Mouse (Mus musculus) stomach, embryonic 14.5 days (tissue): ENCODE measurements at regions not wholly inside any gene's neighbourhood (a gene's known extent, or its start where the extent isn't known, plus 50 kb on each side); places are given as distances from the start of the nearest gene placed in this dataset.

Experiments
- ATAC-seq: fragments of 200-750 bp; cut with Nextera tagmentation; 2 replicates; pipeline ENCODE4 v1.8.0; 2017; ENCODE audit warnings: low read depth, moderate TSS enrichment; ENCODE audit not compliant: insufficient number of reproducible peaks, insufficient read depth, low FRiP score
- H3K27ac ChIP-seq: fragments of 300-500 bp; sonication (generic); 2 replicates; pipeline ENCODE4 v1.5.1; 2014; ENCODE audit warnings: mild to moderate bottlenecking, low read length, moderate library complexity, mixed read lengths
- H3K27me3 ChIP-seq: fragments of 300-500 bp; sonication (generic); 2 replicates; pipeline ENCODE4 v1.6.1; 2014; ENCODE audit warnings: low read length, control low read depth, mixed read lengths; ENCODE audit not compliant: control insufficient read depth, insufficient read depth
- H3K36me3 ChIP-seq: fragments of 300-500 bp; sonication (generic); 2 replicates; pipeline ENCODE4 v1.6.1; 2014; ENCODE audit warnings: mild to moderate bottlenecking, control low read depth, low read length, moderate library complexity, mixed read lengths; ENCODE audit not compliant: control insufficient read depth, insufficient read depth
- H3K4me1 ChIP-seq: fragments of 300-500 bp; sonication (generic); 2 replicates; pipeline ENCODE4 v1.6.1; 2014; ENCODE audit warnings: low read length, control low read depth, mixed read lengths; ENCODE audit not compliant: control insufficient read depth, insufficient read depth
- H3K4me2 ChIP-seq: fragments of 300-500 bp; sonication (generic); replicated peaks from 2 replicates; pipeline ENCODE4 v1.6.1; 2014; ENCODE audit warnings: low read depth, low read length, control low read depth
- H3K4me3 ChIP-seq: fragments of 300-500 bp; sonication (generic); 2 replicates; pipeline ENCODE4 v1.5.1; 2014; ENCODE audit warnings: low read depth, low read length, control low read depth
- H3K9ac ChIP-seq: fragments of 300-500 bp; sonication (generic); replicated peaks from 2 replicates; pipeline ENCODE4 v1.6.1; 2014; ENCODE audit warnings: low read depth, mild to moderate bottlenecking, control low read depth, low read length, moderate library complexity, mixed read lengths
- H3K9me3 ChIP-seq: fragments of 300-500 bp; sonication (generic); 2 replicates; pipeline ENCODE4 v1.6.1; 2016; ENCODE audit warnings: low read depth, low read length, control low read depth; ENCODE audit not compliant: control insufficient read depth
- WGBS: fragments of 180-500 bp; shearing (Covaris S2); extraction: QIAGEN DNeasy Blood & Tissue Kit; methylation state at CpG from one replicate; pipeline ENCODE4 v1.1.7; 2014; 5-methylcytosine and 5-hydroxymethylcytosine counted together

DNA sequence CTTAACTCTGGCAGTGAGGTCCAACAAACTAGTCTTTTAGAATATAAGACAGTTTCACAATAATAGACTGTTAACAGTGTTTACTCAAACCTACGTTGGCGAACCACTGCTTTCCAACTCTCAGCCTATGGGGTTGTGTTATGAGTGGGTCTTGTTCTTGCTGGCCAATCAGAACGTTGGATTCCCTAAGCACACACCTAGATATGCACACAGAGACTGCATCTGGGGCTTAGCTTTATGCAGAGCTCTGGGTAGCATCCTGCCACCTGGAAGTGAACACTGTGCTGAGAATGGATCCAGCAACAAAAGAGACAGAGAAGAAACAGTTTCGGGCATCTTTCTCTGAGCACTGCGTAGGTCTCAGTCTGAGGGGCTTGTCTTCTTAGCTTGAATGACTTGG is 158.0 kb upstream of the N4bp1 start:
- Histone ChIP-seq H3K9ac (no peak overlapping the region), H3K4me3 (no peak overlapping the region), H3K36me3 (no peaks in the 10 kb centered on the region), H3K4me1 (peaks cover 2% of the 10 kb centered on the region; the same call in 1 of the 2 replicates), H3K27me3 (no peaks in the 10 kb centered on the region), H3K9me3 (no peaks in the 10 kb centered on the region), H3K27ac (no peak overlapping the region), H3K4me2 (no peak overlapping the region)
- ATAC-seq = no peak
- WGBS = 75% methylated on average over 5 of the region's 5 CpGs

DNA sequence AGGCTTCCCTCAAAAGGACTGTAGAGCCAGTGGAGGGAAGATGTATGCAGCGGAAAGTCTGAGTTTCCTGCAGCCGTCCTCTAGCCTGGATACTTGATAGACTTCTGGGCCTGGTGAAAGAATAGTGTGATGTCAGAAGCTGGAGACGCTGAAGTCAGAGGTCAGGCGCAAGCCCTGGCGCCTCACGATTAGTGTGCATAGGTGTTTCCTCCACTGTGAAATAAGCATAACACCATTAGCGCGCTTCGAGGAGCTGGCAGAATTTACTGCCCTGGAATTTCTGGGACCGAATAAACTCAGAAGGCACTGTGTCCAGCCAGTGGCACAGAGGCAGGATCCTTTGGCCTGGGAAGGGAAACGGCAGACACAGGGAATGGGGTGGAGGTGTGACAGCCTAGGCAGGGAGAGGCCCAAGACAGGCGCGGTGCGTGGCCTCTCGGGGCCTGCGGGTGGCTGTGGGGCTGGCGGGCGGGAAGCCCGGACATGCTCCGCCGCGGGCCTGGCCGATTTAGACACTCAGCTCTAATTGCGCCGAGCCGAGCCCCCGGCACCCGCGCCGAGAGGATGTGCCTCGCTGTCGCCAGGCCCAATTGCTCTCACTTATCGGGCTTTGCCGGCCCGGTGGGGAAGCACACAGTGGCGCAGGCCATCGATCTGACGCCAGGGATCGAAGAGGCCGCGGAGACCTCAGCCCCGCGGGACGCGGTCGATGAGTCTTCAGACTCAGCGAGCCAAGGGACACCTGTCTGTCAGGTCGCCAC is 152.7 kb upstream of the N4bp1 start:
- H3K4me2 ChIP-seq = peak overlapping the region; percentile 79
- peaks cover 4% of the 10 kb centered on the region; the same call in 1 of the 2 replicates for H3K4me1 ChIP-seq
- peak overlapping the region; percentile 26 for H3K4me3 ChIP-seq
- peaks cover 3% of the 10 kb centered on the region; the same call in 1 of the 2 replicates for H3K27me3 ChIP-seq
- H3K36me3 ChIP-seq = no peaks in the 10 kb centered on the region
- 4% methylated on average over 48 of the region's 48 CpGs for WGBS
- peak overlapping the region; percentile 26; the same call in 1 of the 2 replicates for H3K9ac ChIP-seq
- no peaks in the 10 kb centered on the region for H3K9me3 ChIP-seq
- ATAC-seq = no peak
- no peak overlapping the region for H3K27ac ChIP-seq

DNA sequence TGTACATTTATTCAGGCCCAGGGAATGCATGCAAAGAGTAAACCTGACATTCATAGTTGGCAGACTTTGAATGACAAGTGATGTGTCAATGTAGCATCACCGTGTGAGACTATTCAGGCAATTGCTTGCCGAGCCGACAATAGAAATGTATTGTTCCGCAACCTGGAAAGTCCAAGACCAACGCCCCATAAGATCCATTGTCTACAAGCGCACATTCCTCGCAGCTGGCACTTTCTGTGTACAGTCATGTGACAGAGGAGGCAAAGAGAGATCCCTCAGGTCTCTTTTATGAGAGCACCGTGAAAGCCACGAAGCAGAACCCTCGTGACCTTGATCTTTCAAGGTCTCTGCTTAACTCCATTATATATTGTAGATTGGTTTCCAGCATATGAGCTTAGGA is 150.9 kb upstream of the N4bp1 start:
- WGBS = 88% methylated on average over 10 of the region's 10 CpGs
- Histone ChIP-seq H3K9me3 (no peaks in the 10 kb centered on the region), H3K4me2 (no peak overlapping the region), H3K4me1 (peaks cover 4% of the 10 kb centered on the region; the same call in 1 of the 2 replicates), H3K27me3 (peaks cover 3% of the 10 kb centered on the region; the same call in 1 of the 2 replicates), H3K36me3 (no peaks in the 10 kb centered on the region), H3K9ac (no peak overlapping the region), H3K4me3 (no peak overlapping the region), H3K27ac (no peak overlapping the region)
- no peak for ATAC-seq

DNA sequence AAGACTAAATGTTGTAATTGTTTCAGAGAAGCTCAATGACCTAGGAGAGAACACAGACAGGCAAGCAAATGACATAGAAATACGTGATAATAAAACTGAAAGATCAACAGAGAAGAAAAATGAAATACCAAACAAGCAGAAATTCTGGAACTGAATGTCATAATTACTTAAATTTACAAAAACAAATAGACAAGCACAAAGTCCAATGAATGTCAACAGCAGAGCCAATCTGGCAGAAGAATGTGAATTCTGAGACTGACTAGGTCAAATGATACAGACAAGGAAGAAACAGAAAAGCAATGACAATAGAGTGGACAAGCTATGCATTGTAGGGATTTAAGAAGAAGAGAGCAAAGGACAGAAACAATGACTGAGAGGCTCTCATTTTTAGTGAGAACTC is 143.1 kb upstream of the N4bp1 start:
- Histone ChIP-seq H3K4me3 (no peak overlapping the region), H3K27me3 (no peaks in the 10 kb centered on the region), H3K36me3 (no peaks in the 10 kb centered on the region), H3K4me2 (no peak overlapping the region), H3K27ac (no peak overlapping the region), H3K9ac (no peak overlapping the region), H3K9me3 (no peaks in the 10 kb centered on the region), H3K4me1 (no peaks in the 10 kb centered on the region)
- no peak for ATAC-seq
- 80% methylated on average over 1 of the region's 1 CpGs for WGBS

DNA sequence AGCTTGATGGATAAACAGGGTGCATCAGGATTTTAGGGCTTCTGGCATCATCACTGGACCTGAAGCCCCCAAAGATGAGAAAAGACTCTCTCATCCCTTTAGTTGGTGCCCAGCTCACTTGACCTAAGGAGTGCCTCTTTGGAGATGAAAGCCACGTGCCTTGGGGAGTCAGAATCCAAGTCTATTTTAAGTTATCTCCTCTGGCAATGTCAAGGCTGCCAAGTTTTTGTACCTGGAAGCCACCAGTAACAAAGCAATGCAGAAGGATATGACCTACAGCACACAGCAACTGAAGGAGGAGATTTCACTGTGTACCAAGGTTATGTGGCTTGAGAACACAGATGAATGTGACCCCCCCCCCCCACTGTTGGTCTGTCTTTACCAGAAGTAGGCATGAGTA is 140.9 kb upstream of the N4bp1 start:
- no peak overlapping the region for H3K4me2 ChIP-seq
- no peak overlapping the region for H3K27ac ChIP-seq
- H3K9me3 ChIP-seq = no peaks in the 10 kb centered on the region
- no peaks in the 10 kb centered on the region for H3K36me3 ChIP-seq
- no peaks in the 10 kb centered on the region for H3K27me3 ChIP-seq
- WGBS = 48% methylated on average over 1 of the region's 1 CpGs
- no peak for ATAC-seq
- no peak overlapping the region for H3K9ac ChIP-seq
- no peaks in the 10 kb centered on the region for H3K4me1 ChIP-seq
- H3K4me3 ChIP-seq = no peak overlapping the region

DNA sequence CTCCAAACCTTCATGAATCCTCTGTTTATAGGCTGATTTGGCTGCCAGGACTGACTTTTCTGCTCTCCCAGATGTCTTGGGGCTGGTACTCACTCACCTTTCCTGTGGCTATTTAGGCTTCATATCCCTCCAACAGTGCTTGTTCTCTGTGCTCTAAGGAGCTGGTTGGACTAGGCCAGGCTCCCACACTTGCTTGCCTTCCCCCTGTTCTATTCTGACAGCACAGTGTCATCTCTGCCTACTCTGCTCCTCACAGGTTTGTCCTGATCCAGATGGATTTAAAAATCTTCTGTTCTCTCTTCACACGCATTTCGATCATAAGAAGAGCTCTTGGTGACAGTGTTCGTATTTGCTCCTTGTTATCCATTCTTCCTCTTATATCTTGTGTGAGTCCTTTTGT is 134.7 kb upstream of the N4bp1 start:
- no peak for ATAC-seq
- H3K4me3 ChIP-seq = no peak overlapping the region
- no peaks in the 10 kb centered on the region for H3K4me1 ChIP-seq
- H3K27ac ChIP-seq = no peak overlapping the region
- H3K9me3 ChIP-seq = no peaks in the 10 kb centered on the region
- no peaks in the 10 kb centered on the region for H3K27me3 ChIP-seq
- no peak overlapping the region for H3K4me2 ChIP-seq
- no peak overlapping the region for H3K9ac ChIP-seq
- H3K36me3 ChIP-seq = no peaks in the 10 kb centered on the region
- WGBS = 92% methylated on average over 3 of the region's 3 CpGs

DNA sequence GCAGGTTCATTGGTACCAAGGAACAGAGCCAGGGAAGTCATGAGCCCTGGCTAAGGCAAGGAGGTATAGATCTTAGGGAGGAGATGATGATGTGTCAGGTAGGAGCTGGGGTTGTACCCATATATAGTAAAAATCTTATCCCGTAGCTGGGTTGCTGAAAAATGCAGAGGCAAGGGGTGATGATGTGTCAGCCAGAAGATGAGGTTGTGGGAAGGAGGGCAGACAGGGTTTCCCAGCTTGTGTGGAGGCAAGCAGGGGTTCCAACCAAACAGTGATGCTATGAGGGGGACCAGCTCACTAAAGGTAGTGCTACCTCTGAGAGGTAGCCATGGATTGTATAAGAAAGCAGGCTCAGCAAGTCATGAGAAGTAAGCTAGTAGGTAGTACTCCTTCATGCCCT is 90.5 kb upstream of the N4bp1 start:
- WGBS = 88% methylated on average over 1 of the region's 1 CpGs

DNA sequence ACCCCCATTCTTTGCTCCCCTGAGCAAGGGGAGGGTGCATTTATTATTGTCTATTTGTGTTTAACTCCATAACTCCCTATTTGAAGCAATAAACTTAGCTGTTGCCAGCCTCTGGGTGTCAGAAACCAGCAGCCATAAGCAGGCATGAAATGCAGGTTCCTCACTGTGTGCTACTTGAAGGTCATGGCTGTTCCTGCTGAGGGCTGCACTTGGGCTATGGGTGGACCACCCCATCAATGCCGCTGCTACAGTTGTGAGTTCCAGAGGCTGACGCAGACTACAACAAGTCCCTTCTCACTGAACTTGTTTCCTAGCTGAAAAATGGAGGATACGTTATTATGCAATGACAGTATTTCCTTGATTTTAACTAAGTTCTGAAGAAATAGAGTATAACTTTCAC is 86.7 kb upstream of the N4bp1 start:
- Histone ChIP-seq H3K4me3 (no peak overlapping the region), H3K4me2 (no peak overlapping the region), H3K27me3 (no peaks in the 10 kb centered on the region), H3K4me1 (no peaks in the 10 kb centered on the region), H3K9me3 (no peaks in the 10 kb centered on the region), H3K36me3 (no peaks in the 10 kb centered on the region), H3K27ac (no peak overlapping the region), H3K9ac (no peak overlapping the region)
- no peak for ATAC-seq
- 88% methylated on average over 3 of the region's 3 CpGs for WGBS

More for the DNA sequence above, 90.5 kb upstream of the N4bp1 start:
- H3K36me3 ChIP-seq = no peaks in the 10 kb centered on the region
- H3K27ac ChIP-seq = no peak overlapping the region
- H3K4me2 ChIP-seq = no peak overlapping the region
- no peaks in the 10 kb centered on the region for H3K9me3 ChIP-seq
- ATAC-seq = no peak
- H3K4me3 ChIP-seq = no peak overlapping the region
- no peak overlapping the region for H3K9ac ChIP-seq
- no peaks in the 10 kb centered on the region for H3K27me3 ChIP-seq
- H3K4me1 ChIP-seq = no peaks in the 10 kb centered on the region

DNA sequence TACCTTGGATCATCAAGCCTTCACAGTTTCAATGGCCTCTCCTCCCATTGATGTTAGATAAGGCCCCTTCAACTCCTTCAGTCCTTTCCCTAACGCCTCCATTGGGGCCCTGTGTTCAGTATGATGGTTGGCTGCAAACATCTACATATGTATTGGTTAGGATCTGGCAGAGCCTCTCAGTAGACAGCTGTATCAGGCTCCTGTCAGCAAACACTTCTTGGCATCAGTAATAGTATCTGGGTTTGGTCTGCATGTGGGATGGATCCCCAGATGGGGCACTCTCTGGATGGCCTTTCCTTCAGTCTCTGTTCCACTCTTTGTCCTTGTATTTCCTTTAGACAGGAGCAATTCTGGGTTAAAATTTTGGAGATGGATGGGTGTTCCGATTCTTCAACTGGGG is 84.0 kb upstream of the N4bp1 start:
- H3K27me3 ChIP-seq = no peaks in the 10 kb centered on the region
- no peak overlapping the region for H3K27ac ChIP-seq
- H3K36me3 ChIP-seq = no peaks in the 10 kb centered on the region
- no peak overlapping the region for H3K9ac ChIP-seq
- ATAC-seq = no peak
- H3K4me1 ChIP-seq = no peaks in the 10 kb centered on the region
- no peak overlapping the region for H3K4me3 ChIP-seq
- WGBS = 90% methylated on average over 2 of the region's 2 CpGs
- no peak overlapping the region for H3K4me2 ChIP-seq
- H3K9me3 ChIP-seq = no peaks in the 10 kb centered on the region
